Mouse (Mus musculus): ENCODE measurements around the gene Lsr. TPM values are rescaled to one million over a fixed set of nuclear protein-coding genes. Genes with fewer than 3 reads are reported as not detected.
"Not testable (repeated sequence)": the region's sequence is repeated elsewhere in the genome, so short reads cannot be mapped to it uniquely, and the experiment has no call there.

The Lsr gene
- total RNA-seq, 1 experiment from 2014 or later, result 1.4 TPM

GRCm38 (mm10) chr7:30966657-30967056, 6.6 kb downstream of the Lsr start:
- ATAC-seq (ENCODE audit: extremely low read depth, insufficient number of reproducible peaks, low FRiP score, poor library complexity, severe bottlenecking), result no peak

DNA sequence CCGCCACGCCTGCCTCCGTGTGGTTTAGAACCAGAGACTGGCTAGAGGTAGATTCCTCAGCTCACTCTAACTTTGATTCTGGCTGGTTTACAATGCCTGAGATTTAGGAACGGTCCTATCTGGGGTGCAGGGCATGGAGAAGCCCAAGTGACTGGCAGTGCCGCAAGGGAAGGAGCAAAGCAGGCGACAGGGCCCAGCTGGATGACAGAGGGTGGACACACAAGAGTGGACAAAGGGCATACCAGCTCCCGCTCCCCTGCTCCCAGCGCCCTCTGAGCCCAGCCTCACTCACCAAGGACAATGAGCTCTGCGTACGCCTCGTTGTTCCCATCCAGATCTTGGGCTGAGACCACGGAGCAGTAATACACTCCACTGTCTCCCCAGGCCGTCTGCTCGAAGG, 7.6 kb downstream of the Lsr start:
- ATAC-seq (ENCODE audit: extremely low read depth, insufficient number of reproducible peaks, low FRiP score, poor library complexity, severe bottlenecking), result no peak

- ATAC-seq (ENCODE audit: extremely low read depth, insufficient number of reproducible peaks, low FRiP score, poor library complexity, severe bottlenecking), result no peak
Observed at GRCm38 (mm10) chr7:30964366-30964765, 8.9 kb downstream of the Lsr start.

DNA sequence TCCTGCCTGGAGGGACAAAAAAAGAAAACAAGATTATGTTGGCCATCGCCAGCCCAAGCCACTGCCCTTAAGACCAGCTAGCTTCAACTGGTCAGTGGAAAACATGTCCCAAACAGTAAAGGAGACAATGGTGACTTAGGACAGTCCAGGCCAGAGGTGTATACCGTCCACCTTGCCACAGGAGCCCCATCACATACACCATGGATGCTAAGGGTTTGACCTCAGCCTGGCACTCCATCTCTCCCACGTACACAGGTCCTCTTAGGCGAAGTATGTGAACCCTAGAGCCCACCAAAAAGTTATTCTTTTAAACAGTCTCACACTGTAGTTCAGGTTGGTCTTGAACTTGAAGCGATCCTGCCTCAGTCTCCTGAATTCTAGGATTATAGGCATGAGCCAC, 10.4 kb downstream of the Lsr start:
- no peak for ATAC-seq (ENCODE audit: extremely low read depth, insufficient number of reproducible peaks, low FRiP score, poor library complexity, severe bottlenecking)

- ATAC-seq (ENCODE audit: extremely low read depth, insufficient number of reproducible peaks, low FRiP score, poor library complexity, severe bottlenecking), result no peak
Observed at GRCm38 (mm10) chr7:30959786-30960349, 13.4 kb downstream of the Lsr start.

GRCm38 (mm10) chr7:30958866-30959487, 14.3 kb downstream of the Lsr start:
- ATAC-seq (ENCODE audit: extremely low read depth, insufficient number of reproducible peaks, low FRiP score, poor library complexity, severe bottlenecking), result no peak

DNA sequence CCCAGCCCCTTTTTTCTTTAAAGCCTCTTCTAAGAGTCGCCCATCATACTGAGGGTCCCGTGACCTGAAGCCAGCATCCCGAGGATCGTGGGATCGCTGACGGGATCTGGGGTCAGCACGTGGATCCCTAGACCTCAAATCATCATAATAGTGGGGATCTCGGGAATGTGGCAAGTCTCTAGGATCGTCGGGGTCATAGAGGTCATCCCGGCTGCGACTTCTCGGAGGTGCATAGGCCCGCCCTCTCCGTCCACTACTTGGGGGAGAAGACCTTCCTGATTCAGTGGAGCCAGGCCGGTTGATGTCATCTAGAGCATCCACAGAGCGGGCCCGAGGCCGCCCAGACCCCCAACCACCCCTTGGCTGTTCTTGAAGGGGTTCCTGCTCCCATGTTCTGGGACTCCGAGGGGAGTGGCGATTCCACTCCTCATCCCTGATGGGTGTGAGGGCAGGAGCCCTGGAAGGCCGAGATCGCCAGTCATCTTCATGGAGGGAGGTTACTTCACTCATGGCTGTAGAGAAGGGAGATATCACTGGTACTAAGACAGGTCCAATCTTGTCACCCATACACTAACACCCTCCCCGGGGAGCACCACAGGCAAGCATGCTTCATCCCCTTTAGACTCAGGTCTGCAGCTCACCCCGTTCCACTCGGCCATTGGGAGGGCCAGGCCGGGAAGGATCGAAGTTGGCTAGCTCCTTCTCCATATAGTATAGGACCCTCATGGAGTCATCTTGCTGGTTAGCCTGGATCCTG, 15.0 kb downstream of the Lsr start:
- no peak for ATAC-seq (ENCODE audit: extremely low read depth, insufficient number of reproducible peaks, low FRiP score, poor library complexity, severe bottlenecking)

DNA sequence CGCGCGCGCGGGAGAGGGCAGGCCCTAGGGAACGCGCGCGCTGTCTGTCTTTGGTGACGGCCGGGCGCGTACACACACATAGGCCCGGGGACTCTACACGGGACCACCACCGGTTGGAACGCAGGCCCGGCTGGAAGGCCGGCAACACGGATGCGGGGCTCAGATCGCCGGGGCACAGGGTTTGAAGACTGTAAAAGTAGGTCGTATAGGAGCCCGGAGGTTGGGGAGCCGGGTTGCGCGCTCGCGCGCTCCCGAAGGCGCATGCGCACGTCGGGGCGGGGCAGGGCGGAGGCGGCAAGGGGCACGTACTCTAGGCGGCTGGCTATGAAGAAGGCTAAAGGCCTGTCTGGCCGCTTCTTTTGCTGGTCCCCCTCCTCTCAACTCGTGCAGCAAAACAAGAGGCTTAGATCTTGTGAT, 15.9 kb downstream of the Lsr start:
- ATAC-seq (ENCODE audit: extremely low read depth, insufficient number of reproducible peaks, low FRiP score, poor library complexity, severe bottlenecking), result peak; percentile 32; the same call in 1 of the 2 replicates

DNA sequence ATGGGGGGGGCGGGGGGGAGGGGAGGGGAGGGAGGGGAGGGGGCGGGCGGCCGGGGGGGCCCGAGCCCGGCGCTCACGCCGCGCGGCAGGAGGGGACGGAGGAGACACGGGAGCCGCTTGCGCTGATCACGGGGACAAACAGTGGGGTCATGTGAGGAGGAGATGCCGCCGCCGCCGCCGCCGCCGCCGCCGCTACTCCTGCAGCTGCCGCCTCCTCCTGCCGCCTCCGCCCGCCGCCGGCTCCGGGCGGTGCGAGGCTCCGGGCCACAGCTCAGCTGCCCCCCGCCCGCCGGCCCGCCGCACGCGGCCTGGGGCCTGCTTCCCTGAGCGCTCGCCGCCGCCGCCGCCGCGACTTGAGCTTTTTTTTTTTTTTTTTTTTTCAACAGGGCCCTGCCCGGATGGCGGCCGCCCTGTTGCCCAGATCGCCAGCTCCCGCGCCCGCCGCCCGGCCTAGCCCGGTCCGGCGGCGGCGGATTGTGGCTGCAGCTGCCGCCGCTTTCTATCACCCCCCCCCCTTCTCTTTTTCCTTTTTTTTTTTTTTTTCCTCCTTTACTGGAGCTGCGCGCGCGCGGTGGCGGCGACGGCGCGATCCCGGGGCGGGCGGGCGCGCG, 16.4 kb downstream of the Lsr start, which contains the start of gene Usf2:
TSS of gene Usf2 (minus strand) at position 48 of the 611 bp plus-strand sequence.
- 0 out of 2 replicates have a peak, but pooled peaks have one; percentile 18 for ATAC-seq (ENCODE audit: extremely low read depth, insufficient number of reproducible peaks, low FRiP score, poor library complexity, severe bottlenecking)

DNA sequence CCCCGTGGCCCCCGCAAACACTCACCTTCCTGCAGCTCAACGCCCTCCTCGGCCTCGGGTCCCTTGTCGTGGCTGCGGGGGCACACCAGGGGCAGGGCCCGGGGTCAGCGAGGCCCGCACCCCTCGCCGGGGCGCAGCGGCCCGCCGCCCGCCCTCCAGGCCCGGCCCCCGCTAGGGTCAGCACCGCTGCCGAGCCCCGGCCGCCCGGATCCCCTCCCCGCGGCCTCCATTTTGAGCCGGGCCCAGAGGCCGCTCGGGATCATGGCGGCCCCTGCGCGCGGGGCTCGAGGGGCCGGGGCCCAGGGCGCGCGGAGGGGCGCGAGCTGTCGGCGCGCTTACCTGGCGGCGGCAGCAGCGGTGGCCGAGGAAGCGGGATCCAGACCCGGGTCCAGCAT, 16.9 kb downstream of the Lsr start:
- no peak for ATAC-seq (ENCODE audit: extremely low read depth, insufficient number of reproducible peaks, low FRiP score, poor library complexity, severe bottlenecking)

DNA sequence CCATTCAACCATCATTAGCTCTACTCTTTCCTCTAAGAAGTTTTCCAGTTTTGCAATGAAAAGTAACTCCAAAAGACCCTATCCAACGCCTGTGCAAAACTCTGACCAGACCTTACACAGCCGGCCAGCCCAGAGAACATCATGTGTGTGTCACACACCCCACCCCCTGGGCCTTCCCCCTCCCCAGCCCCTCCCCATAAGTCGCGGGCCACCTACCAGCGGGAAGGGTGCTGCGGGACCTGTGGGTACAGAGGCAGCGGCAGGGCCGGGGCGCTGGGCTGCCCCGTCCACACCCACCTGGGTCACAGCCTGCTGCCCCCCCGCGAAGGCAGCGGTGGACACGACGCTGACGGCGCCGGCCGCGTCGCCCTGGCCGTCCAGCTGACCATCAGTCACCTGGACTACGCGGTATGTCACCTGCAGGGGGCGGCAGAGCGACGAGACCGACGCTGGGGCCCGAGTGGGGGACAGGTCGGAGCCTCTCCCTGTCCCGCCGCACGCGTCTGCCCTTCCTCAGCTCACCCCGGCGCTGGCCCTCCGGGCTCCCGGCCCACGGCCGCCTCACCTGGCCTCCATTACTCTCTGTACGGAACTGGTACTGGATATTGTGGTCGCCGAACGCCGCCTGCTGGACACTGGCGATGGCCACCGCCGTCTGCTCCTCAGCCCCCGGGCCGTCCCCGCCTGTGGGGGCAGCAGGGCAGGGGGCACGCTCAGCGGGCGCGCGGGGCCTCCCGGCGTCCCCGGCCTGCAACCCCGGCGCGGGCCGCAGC, 17.5 kb downstream of the Lsr start:
- ATAC-seq (ENCODE audit: extremely low read depth, insufficient number of reproducible peaks, low FRiP score, poor library complexity, severe bottlenecking), result peak; percentile 62

- no peak for ATAC-seq (ENCODE audit: extremely low read depth, insufficient number of reproducible peaks, low FRiP score, poor library complexity, severe bottlenecking)
Observed at GRCm38 (mm10) chr7:30954971-30955520, 18.2 kb downstream of the Lsr start.

GRCm38 (mm10) chr7:30954036-30954435, 19.2 kb downstream of the Lsr start:
- ATAC-seq (ENCODE audit: extremely low read depth, insufficient number of reproducible peaks, low FRiP score, poor library complexity, severe bottlenecking), result no peak

DNA sequence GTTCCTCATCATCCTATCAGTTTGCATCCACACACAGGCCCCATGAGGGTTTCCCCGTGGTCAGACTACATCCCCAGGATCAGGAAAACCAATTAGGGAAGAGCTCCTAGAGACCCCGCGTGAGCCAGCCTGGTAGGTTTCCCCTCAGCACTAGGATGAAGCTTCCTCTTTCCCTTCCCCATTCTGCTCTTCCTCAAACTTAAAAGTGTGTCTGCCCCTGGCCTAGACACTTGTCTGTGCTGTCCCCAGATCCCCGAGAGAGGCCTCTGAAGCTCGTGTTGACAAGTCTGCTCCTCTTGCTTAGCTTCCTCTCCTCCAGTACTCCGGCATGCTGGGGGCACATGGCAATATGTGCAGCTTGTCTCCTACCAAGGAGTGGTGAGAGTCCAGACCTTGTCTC, 19.8 kb downstream of the Lsr start:
- no peak for ATAC-seq (ENCODE audit: extremely low read depth, insufficient number of reproducible peaks, low FRiP score, poor library complexity, severe bottlenecking)

GRCm38 (mm10) chr7:30952441-30953265, 20.6 kb downstream of the Lsr start:
- no peak for ATAC-seq (ENCODE audit: extremely low read depth, insufficient number of reproducible peaks, low FRiP score, poor library complexity, severe bottlenecking)

- ATAC-seq (ENCODE audit: extremely low read depth, insufficient number of reproducible peaks, low FRiP score, poor library complexity, severe bottlenecking), result not testable (repeated sequence)
Observed at GRCm38 (mm10) chr7:30949902-30950301, 23.4 kb downstream of the Lsr start.

DNA sequence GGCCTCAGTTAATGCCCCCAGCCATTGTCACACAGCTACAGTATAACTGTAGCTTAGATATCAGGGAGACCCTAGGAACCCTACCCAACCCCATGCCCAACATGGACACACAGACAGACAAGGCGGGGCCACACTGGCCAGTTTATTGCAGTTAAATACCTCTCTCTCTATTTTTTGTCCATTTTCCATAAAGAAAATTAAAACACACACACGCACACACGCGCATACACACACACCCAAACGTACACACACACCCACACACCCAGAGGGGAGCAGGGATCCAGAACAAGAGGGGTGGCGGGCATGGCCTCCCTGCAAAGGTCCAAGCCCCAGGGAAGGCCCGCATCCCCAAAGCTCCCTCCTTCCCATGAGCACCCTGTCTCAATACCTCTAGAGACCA, 27.4 kb downstream of the Lsr start:
- no peak for ATAC-seq (ENCODE audit: extremely low read depth, insufficient number of reproducible peaks, low FRiP score, poor library complexity, severe bottlenecking)

GRCm38 (mm10) chr7:30945466-30945865, 27.8 kb downstream of the Lsr start:
- ATAC-seq (ENCODE audit: extremely low read depth, insufficient number of reproducible peaks, low FRiP score, poor library complexity, severe bottlenecking), result not testable (repeated sequence)

Data from neutrophil, adult 5-6 weeks (primary cell).